Mouse (Mus musculus): ENCODE measurements at regions not wholly inside any gene's neighbourhood (a gene's known extent, or its start where the extent isn't known, plus 50 kb on each side); places are given as distances from the start of the nearest gene placed in this dataset.
"Not testable (repeated sequence)": the region's sequence is repeated elsewhere in the genome, so short reads cannot be mapped to it uniquely, and the experiment has no call there.

DNA sequence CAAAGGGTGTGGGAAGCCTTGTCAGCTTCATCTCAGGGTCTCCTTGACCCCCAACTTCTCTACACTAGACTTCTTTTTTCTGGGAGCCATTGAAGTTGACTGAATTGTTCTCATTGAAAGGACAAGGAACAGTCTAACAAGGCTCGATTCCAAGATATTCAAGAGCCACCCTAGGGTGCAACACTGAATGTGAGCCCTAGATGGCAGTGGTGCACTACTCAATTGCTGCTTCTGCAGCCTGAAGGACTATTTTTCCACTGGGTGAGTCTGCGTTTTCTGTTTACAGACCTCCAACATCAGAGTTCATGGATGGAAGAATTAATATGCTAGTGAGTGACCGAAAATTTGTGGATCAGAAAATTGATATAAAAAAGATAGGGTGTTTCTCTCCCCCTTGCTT is 161.5 kb downstream of the Hpcal1 start:
- peak; percentile 24 for DNase-seq

DNA sequence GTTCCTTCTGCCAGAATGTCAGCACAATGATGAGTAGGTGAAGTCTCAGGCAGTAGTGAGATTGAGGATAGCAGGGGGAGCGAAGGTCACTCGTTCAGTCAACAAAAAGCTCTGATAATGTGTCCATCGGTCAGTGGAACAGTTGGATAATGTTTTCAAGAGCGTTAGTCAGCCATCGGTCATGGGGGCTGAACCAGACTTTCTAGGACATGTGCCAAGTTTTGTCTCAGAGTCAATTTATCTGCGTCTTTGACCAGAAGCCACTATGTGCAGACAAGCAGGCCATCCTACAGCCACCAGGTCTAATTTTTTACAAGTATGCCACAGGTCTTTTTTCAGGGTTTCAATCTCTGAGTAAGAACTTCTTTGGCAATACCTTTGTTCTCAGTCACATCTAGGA is 181.8 kb downstream of the Hpcal1 start:
- peak; percentile 19 for DNase-seq

DNA sequence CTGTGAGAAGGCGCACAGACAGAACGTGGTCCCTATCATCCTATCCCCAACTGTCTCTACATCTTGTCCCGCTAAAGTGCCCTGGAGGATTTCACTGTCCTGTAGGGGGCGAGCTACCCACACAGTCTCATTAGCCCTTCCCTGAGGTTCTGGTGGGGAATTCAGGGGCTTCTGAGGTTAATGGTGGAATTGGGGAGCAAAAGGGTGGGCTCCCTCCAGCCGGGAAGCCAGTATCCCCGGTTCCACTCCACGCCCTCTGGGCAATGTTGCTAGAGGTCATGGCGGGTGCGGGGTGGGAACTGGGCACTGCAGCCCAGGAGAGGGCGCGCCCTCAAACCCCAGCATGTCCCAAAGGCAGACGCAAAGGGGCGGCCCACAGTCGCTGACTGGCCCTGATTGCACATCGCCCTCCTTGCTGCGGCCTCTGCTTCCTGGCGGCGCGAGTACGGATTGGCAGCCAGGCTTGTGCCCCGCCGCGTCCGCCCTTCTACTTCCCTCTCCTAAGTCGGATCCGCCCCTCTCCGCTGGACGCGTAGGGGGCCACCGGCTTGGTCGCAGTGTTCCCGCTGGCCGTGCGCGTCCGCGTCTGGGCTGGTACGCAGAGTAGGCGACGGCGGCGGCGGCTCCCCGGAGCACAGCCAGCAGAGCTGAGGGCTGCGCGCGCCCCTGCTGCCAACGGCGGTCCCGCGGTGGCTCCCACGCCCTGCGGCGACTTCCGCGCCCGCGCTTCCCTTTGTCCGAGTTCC is 190.9 kb downstream of the Hpcal1 start:
- peak; percentile 89 for DNase-seq

DNA sequence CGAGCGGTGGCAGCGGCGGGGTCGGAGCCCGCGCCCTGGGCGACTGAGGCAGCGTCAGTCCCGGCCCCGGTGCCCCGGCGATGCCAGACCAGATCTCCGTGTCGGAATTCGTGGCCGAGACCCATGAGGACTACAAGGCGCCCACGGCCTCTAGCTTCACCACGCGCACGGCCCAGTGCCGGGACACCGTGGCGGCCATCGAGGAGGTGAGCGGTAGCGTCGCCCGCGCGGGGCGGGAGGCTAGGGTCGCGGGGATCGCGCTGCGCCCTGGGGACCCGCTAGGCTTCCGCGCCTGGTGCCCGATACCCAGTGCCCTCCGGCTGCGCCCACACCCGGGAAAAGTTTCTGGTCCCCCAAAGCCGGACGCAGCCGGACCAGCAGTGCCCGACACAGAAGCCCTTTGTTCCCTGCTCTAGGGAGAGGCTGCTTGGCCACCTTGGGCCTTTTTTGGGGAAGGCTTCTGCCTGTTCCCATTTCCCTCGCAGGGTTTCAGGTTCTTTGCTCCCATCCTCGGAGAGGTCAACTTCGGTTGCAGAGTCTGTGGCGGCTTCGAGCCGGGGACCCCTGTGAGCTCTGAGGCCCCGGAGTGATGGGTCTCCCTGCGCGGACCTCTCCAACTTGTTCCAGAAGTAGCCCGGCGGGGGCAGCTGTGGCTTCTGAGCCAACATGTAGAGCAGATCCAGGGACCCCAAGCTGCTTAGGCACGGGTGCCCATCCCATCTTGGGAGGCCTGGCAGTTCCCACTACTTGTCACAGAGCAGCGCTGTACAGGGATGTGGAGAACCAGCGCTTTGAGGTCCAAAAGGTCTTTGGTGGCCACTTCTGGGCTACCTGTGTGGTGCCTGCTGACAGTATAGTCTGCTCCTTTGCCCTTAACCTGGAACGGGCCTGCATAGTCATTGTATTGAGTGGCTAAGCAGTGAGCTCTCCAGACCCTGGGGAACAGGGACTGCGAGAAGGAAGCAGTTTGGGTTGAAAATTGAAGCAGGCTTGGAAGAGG is 191.8 kb downstream of the Hpcal1 start:
- not testable (repeated sequence) for DNase-seq

DNA sequence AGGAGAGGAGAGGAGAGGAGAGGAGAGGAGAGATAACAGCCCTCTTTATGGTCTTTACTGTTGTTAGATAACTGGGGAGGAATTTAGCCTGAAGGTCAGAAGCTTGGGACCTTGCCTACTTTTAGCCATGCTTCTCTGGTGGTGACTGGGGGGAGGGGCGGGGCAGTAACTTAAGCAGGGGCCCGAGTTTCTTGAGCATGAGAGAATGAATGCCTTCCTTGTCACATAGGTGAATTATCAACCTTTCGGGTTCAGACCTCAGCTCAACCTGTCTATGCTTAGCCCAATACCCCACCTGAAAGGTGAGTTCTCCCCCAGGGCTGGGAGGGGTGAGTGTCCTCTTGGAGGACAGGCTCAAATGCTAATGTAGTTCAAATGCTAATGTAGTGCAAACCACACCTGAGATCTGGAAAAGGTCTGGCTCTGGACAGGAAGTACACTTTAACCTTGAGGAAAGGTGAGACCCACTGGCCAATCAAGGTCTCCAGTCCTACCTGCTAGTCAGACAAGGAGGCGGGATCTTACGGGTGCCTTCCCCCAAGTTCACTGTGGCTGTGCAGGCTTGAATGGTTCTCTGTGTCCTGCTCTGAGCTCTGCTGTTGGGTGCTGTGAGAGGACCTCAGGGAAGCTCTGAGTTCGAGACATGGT is 201.1 kb downstream of the Hpcal1 start:
- DNase-seq, result not testable (repeated sequence)

DNA sequence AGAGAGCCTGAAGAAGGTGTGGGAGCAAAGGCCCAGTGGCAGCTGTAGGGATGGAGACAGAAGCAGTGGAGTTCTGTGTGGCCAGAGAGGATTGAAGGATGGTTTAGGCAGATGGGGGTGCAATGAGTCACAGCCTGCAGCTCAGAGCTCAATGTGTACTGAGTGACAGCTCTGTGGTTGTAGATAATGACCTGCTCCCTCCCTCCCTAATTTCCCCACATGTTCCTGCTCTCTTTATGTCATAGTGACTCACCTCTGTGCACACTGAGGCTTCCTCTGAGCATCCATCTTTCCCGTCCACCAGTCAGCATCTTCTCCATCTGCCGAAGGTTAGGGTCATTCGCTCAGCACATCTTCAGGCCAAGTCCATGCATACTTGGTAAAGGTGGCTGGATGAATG is 222.4 kb downstream of the Hpcal1 start:
- not testable (repeated sequence) for DNase-seq

Measured in adrenal gland, adult 8-10 months (tissue).